Mouse (Mus musculus) midbrain, embryonic 11.5 days (tissue): ENCODE measurements around the gene Lhx6. TPM values are rescaled to one million over a fixed set of nuclear protein-coding genes. Genes with fewer than 3 reads are reported as not detected.

Experiments used
- ATAC-seq: fragments of 200-750 bp; cut with Nextera tagmentation; 2 replicates; pipeline ENCODE4 v1.8.0; 2017; ENCODE audit warnings: moderate TSS enrichment, moderate library complexity; ENCODE audit not compliant: low FRiP score
- DNase-seq: peaks from one replicate; pipeline ENCODE4 v3.0.0; 2015; ENCODE audit warnings: low spot score; ENCODE audit errors: missing footprints
- H3K27ac ChIP-seq: fragments of 300-500 bp; sonication (generic); 2 replicates; pipeline ENCODE4 v1.5.1; 2014; ENCODE audit warnings: low read depth, low read length
- H3K27me3 ChIP-seq: fragments of 300-500 bp; sonication (generic); 2 replicates; pipeline ENCODE4 v1.6.1; 2014; ENCODE audit warnings: mild to moderate bottlenecking, low read length, moderate library complexity, mixed read lengths; ENCODE audit not compliant: control insufficient read depth, insufficient read depth
- H3K36me3 ChIP-seq: fragments of 300-500 bp; sonication (generic); 2 replicates; pipeline ENCODE4 v1.6.1; 2014; ENCODE audit warnings: mild to moderate bottlenecking, low read length, moderate library complexity, mixed read lengths; ENCODE audit not compliant: control insufficient read depth, insufficient read depth
- H3K4me1 ChIP-seq: fragments of 300-500 bp; sonication (generic); 2 replicates; pipeline ENCODE4 v1.6.1; 2014; ENCODE audit warnings: low read length; ENCODE audit not compliant: control insufficient read depth, insufficient read depth
- H3K4me2 ChIP-seq: fragments of 300-500 bp; sonication (generic); 2 replicates; pipeline ENCODE4 v1.6.1; 2014; ENCODE audit warnings: mild to moderate bottlenecking, moderate library complexity
- H3K4me3 ChIP-seq: fragments of 300-500 bp; sonication (generic); 2 replicates; pipeline ENCODE4 v1.5.1; 2014; ENCODE audit warnings: low read depth, low read length
- H3K9ac ChIP-seq: fragments of 300-500 bp; sonication (generic); 2 replicates; pipeline ENCODE4 v1.6.1; 2014; ENCODE audit warnings: low read length
- H3K9me3 ChIP-seq: fragments of 300-500 bp; sonication (generic); 2 replicates; pipeline ENCODE4 v1.6.1; 2016; ENCODE audit warnings: low read length; ENCODE audit not compliant: control insufficient read depth
- WGBS: fragments of 180-500 bp; shearing (Covaris S2); extraction: QIAGEN DNeasy Blood & Tissue Kit; methylation state at CpG from one replicate; pipeline ENCODE4 v1.1.7; 2014; 5-methylcytosine and 5-hydroxymethylcytosine counted together
- polyA plus RNA-seq: library from polyadenylated mRNA; unstranded; fragments of >200 nt; fragmentation: Nextera tagmentation; extraction: Ambion mirVana; gene quantifications from 2 replicates; pipeline ENCODE4 v1.2.1, GENCODE M21; 2014

Gene Lhx6
- polyA plus RNA-seq, 1 experiment from 2014 or later, result 0.92 TPM

DNA sequence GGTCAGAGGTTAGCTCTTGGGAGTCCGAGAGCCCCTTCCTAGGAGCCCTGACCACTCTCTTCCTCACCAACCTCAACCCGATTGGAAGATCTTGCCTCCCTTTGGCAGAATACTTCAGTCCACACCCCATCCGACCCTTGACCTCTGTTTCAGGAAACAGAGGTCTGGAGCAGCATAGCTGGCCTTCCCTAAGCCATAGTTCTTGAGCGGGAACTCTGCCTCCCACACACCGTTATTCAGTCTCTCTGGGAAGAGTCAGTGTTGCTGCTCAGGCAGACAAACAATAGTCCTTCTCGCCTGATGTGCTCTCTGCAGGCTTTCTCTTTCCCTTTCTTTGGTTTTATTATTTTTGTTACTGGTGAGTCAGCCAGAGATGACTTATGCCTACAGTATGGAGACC, 5.5 kb downstream of the Lhx6 start:
- no peak for ATAC-seq

DNA sequence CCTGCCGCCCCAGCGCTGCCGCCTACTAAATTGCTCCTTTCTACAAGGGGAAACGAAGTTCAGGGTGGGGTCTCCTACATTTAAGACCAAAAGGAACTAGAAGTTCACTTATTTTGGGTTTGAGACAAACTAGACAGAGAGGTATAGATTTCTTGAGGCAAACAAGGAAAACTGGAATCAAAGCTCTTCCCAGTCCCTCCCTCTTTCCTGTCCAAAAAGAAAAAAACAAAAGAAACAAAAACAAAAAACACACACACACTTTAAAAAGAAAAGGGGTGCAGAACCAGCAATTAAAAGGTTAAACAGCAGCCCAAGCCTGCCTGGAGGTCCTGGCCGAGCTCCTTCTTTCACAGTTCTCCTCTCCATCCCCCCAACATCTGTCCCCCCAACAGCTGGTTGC, 7.2 kb downstream of the Lhx6 start:
- 3% methylated on average over 5 of the region's 5 CpGs for WGBS
- peak; percentile 92 for DNase-seq
- ATAC-seq, result no peak

More for the DNA sequence above, 5.5 kb downstream of the Lhx6 start:
- peak; percentile 83 for DNase-seq
- no peaks in the 10 kb centered on the region for H3K9me3 ChIP-seq
- H3K9ac ChIP-seq, result no peak overlapping the region
- no peak overlapping the region for H3K4me2 ChIP-seq
- H3K4me1 ChIP-seq, result peaks cover 17% of the 10 kb centered on the region
- H3K4me3 ChIP-seq, result no peak overlapping the region
- H3K27ac ChIP-seq, result no peak overlapping the region
- under 1% methylated on average over 6 of the region's 6 CpGs for WGBS
- peaks cover 99% of the 10 kb centered on the region for H3K27me3 ChIP-seq
- H3K36me3 ChIP-seq, result no peaks in the 10 kb centered on the region

DNA sequence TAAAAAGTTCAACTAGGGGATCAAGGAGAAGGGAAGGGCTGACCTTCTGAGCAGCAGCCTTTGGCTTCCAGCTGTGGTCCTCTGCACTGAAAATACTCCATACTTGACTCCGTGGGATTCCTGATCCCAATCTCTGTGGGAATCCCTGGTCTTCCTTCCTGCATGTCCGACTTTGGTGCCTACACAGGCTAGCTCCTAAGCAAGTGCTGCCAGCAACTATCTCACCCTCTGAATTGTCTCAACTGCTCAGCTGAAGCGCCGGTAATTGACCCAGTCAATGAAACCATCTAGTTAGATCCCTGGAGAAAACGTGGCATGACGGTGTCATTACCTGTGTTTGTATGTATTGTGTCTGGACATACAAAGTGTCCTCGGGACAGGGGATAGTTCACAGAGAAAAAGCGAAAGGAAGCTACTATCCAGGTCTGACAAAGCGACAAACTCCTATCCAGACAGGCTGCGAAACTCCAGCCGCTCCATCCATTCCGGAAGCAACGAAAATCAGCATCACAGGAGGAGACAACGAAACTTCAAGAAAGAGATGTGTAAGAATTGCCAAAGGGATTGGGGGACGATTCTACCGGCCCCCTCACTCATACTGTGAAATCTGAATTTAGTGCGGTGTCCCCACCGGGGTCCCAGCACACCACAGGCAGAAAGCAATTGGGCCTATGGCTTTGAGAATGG, 7.9 kb downstream of the Lhx6 start:
- Histone ChIP-seq H3K27ac (no peak overlapping the region), H3K9ac (no peak overlapping the region), H3K9me3 (no peaks in the 10 kb centered on the region), H3K36me3 (no peaks in the 10 kb centered on the region), H3K4me2 (no peak overlapping the region), H3K4me1 (no peaks in the 10 kb centered on the region), H3K27me3 (peaks cover 100% of the 10 kb centered on the region), H3K4me3 (no peak overlapping the region)
- DNase-seq (peak; percentile 92), ATAC-seq (no peak)
- 4% methylated on average over 18 of the region's 18 CpGs for WGBS

More for the DNA sequence above, 7.2 kb downstream of the Lhx6 start:
- peaks cover 4% of the 10 kb centered on the region; the same call in 1 of the 2 replicates for H3K4me1 ChIP-seq
- H3K36me3 ChIP-seq, result no peaks in the 10 kb centered on the region
- no peaks in the 10 kb centered on the region for H3K9me3 ChIP-seq
- H3K4me2 ChIP-seq, result no peak overlapping the region
- H3K4me3 ChIP-seq, result no peak overlapping the region
- H3K27ac ChIP-seq, result no peak overlapping the region
- H3K9ac ChIP-seq, result no peak overlapping the region
- peaks cover 100% of the 10 kb centered on the region for H3K27me3 ChIP-seq

DNA sequence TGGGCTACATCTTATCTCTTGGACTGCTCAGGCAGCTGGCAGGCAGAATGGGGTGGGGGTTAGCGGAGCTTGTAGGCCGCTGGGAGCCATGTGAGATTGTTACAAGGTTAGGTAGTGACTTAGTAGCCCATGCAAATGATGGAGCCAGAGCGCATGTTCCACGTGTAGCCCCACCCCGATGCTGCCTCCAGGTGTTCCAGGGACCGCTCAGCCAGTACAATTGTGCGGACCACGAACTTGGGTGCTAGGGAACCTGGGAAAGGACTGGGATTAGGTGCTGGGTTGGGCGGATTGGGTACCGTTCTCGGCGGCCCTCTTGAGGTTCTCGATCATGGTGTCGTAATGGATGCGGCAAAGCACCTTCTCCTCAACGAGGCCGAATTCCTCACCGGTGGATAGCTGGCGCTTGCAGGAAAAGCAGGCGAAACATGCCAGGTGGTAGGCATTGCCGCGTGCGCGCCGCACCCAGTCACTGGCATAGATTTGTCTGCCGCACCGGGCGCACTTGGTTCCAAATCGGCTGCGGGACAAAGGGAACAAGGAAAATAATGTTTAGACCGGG, 11.2 kb downstream of the Lhx6 start:
- Histone ChIP-seq H3K27ac (no peak overlapping the region), H3K9ac (no peak overlapping the region), H3K4me3 (no peak overlapping the region), H3K4me1 (peaks cover 12% of the 10 kb centered on the region), H3K27me3 (peaks cover 100% of the 10 kb centered on the region), H3K36me3 (no peaks in the 10 kb centered on the region), H3K4me2 (no peak overlapping the region), H3K9me3 (no peaks in the 10 kb centered on the region)
- no peak for ATAC-seq
- 2% methylated on average over 31 of the region's 31 CpGs for WGBS
- DNase-seq, result peak; percentile 94

DNA sequence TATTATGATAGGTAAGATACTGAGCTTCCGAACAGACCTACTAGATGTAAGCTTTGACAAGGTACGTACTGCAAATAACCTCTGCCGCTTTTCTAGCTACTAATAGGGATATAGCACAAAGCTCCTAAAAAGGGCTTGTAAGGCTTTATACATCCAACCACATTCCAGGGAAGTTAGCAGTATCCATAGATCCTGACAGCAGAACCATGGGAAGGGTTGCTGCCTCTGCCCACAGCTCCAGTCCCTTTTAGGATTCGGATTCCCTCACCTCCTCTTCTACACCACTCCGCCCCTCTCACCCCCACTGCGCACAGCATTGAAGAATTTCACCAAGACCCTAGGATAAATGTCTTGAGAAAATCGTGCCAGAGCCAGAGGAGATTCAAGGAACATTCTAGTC, 11.9 kb downstream of the Lhx6 start:
- DNase-seq (peak; percentile 92), ATAC-seq (no peak)
- Histone ChIP-seq H3K9ac (no peak overlapping the region), H3K9me3 (no peaks in the 10 kb centered on the region), H3K4me2 (no peak overlapping the region), H3K27me3 (peaks cover 98% of the 10 kb centered on the region), H3K4me3 (no peak overlapping the region), H3K36me3 (no peaks in the 10 kb centered on the region), H3K4me1 (peaks cover 12% of the 10 kb centered on the region), H3K27ac (no peak overlapping the region)
- WGBS, result 18% methylated on average over 7 of the region's 7 CpGs

DNA sequence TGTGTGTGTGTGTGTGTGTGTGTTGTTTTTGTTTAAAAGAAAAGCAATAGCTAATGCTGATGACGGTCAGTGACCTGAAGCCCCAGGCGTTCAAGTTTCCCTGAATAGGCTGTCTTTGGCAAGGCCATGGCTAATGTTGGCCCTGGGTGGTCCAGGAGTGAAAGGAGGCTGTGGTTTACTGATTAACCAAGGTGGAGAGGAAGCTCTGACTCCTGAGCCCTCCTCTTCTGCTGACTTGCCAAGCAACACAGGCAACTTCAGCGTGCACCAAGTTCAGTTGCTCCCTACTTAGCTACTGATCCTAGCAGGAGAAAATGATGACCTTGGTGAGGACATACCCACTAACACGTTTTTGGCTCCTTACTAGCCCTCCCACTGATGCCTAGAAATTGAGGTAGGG, 12.5 kb downstream of the Lhx6 start:
- Histone ChIP-seq H3K4me2 (no peak overlapping the region), H3K4me3 (no peak overlapping the region), H3K27ac (no peak overlapping the region), H3K36me3 (no peaks in the 10 kb centered on the region), H3K27me3 (peaks cover 92% of the 10 kb centered on the region), H3K4me1 (peaks cover 12% of the 10 kb centered on the region), H3K9ac (no peak overlapping the region), H3K9me3 (no peaks in the 10 kb centered on the region)
- no peak for ATAC-seq
- 1% methylated on average over 4 of the region's 4 CpGs for WGBS
- peak; percentile 87 for DNase-seq

DNA sequence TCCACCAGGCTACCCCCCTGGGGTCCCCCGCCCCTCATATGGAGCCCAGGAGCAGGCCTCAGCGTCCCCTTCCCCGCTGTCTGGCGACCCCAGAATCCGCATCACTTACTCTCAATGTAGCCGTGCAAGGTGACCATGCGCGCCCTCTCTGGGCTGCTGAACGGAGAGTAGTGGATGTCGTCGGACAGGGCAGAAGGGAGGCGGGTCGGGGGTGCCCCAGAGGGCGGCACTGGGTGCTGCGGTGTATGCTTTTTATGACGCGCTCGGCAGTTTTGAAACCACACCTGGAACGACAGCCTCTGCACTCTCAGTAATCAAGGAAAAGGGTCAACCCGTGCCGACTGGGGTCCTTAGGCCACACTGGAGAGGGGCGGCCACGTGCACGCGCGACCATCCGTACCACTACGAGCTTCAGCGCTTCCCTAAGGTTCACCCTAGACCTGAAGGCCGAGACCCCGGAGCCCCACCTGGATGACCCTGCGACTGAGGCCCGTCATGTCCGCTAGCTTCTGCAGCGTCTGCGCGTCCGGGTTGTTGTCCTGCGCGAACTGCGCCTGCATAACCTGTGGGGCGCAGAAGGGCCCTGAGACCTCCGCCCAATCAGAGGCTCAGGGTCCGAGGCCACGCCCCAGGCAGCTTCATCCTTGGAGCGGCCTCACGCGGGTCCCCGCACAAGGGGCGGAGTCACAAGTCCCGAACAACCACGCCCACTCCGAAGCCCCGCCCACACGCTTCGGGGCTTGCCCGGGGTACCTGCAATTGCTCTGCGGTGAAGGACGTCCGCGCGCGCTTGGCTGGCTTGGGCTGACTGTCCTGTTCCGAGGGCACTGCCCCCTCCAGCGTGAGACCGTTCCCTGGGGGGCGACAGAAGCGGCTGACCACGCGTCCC, 14.1 kb downstream of the Lhx6 start:
- Histone ChIP-seq H3K4me2 (peak overlapping the region; percentile 45), H3K4me3 (peak overlapping the region; percentile 24), H3K9me3 (no peaks in the 10 kb centered on the region), H3K9ac (no peak overlapping the region), H3K36me3 (no peaks in the 10 kb centered on the region), H3K27ac (no peak overlapping the region), H3K27me3 (peaks cover 76% of the 10 kb centered on the region), H3K4me1 (peaks cover 12% of the 10 kb centered on the region)
- peak; percentile 93 for ATAC-seq
- DNase-seq, result peak; percentile 96
- under 1% methylated on average over 69 of the region's 70 CpGs for WGBS

DNA sequence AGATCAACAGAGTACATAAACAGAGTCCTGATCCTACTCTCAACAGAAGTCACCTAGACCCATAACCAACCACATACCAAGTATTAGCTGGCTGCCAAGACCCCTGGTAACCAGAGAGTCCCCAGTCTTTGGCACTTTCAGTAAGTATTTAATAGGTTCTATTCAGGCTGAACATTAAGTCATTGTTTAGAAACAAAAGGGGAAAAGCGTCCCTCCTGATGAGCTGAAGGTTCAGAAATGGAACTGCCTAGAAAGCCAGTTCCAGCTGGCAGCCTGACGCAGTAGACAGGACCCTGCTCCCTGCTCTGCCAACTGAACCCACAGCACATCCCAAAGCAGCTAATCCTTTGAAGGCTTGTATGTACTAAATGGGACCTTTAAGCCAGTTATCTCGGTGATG, 16.0 kb downstream of the Lhx6 start:
- Histone ChIP-seq H3K36me3 (no peaks in the 10 kb centered on the region), H3K27ac (no peak overlapping the region), H3K9ac (no peak overlapping the region), H3K4me2 (no peak overlapping the region), H3K9me3 (no peaks in the 10 kb centered on the region), H3K4me3 (no peak overlapping the region), H3K27me3 (peaks cover 57% of the 10 kb centered on the region), H3K4me1 (peaks cover 12% of the 10 kb centered on the region)
- DNase-seq (no peak), ATAC-seq (no peak)
- WGBS, result 45% methylated on average over 3 of the region's 3 CpGs

DNA sequence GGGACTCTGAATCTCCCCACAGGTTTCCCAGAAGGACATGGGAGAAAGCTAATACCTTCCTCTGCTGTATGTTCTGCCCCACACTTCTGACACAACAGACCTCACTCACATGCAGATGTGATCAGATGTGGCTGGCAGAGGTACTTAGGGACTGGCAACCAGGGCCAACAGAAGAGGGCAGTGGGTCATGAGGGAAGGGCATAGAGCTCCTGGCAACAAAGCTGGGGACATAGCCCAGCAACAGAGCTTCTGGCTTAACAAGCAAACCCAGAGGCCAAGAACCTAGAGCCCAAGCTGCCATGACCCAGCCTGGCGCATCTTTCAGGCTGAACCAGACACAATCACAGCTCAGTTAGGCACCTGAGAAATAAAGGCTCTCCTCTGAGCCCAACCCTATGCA, 20.2 kb downstream of the Lhx6 start:
- no peak overlapping the region for H3K27ac ChIP-seq
- DNase-seq, result no peak
- H3K27me3 ChIP-seq, result peaks cover 15% of the 10 kb centered on the region
- no peak overlapping the region for H3K4me3 ChIP-seq
- no peak overlapping the region for H3K9ac ChIP-seq
- no peak for ATAC-seq
- H3K36me3 ChIP-seq, result no peaks in the 10 kb centered on the region
- no peaks in the 10 kb centered on the region for H3K9me3 ChIP-seq
- no peaks in the 10 kb centered on the region for H3K4me1 ChIP-seq
- no peak overlapping the region for H3K4me2 ChIP-seq
- WGBS, result 80% methylated on average over 1 of the region's 1 CpGs
